Mouse (Mus musculus): ENCODE measurements around the gene 5730596B20Rik. TPM values are rescaled to one million over a fixed set of nuclear protein-coding genes. Genes with fewer than 3 reads are reported as not detected.

The 5730596B20Rik gene
- total RNA-seq, 2 experiments from 2014 or later, result not detected

DNA sequence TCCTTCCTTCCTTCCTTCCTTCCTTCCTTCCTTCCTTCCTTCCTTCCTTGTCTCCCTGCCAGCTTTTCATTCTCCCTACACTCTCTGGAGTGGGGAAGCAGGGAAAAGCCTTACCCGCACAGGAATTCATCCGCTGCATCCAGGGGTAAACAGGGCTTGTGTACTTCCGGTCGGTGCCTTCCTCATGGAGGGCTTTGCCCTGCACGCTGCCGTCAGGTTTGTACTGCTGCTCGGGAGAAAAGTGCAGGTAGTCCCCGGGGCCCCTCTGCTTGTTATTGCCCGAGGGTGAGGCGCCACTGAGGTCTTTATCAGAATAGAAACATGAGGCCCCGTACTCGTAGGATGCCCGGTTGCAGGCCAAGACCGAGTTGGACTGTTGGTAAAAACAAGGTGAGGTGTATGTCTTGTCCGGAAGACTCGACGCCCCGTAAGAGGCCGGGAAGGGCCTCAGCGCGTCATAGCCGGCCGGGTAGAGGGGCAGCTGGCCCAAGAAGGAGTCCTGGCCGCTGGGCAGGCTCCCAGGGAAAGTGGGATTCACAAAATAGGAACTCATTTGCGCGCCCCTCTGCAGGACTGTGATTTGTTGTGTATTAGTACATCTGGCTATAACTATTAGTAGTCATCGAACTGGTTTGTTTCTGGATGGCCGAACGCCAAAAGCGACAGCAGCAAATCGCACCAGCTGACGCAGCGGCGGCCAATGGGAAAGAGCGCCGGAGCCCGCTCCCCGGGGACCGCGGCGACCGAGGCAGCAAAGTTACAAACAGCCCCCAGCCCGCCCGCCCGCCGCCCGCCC, 31.0 kb downstream of the 5730596B20Rik start, which contains the start of gene Hoxa6:
TSS of gene Hoxa6 (minus strand) at position 651 of the 796 bp plus-strand sequence.
- ATAC-seq (replicated peaks; ENCODE audit: poor library complexity, severe bottlenecking), result no peak

DNA sequence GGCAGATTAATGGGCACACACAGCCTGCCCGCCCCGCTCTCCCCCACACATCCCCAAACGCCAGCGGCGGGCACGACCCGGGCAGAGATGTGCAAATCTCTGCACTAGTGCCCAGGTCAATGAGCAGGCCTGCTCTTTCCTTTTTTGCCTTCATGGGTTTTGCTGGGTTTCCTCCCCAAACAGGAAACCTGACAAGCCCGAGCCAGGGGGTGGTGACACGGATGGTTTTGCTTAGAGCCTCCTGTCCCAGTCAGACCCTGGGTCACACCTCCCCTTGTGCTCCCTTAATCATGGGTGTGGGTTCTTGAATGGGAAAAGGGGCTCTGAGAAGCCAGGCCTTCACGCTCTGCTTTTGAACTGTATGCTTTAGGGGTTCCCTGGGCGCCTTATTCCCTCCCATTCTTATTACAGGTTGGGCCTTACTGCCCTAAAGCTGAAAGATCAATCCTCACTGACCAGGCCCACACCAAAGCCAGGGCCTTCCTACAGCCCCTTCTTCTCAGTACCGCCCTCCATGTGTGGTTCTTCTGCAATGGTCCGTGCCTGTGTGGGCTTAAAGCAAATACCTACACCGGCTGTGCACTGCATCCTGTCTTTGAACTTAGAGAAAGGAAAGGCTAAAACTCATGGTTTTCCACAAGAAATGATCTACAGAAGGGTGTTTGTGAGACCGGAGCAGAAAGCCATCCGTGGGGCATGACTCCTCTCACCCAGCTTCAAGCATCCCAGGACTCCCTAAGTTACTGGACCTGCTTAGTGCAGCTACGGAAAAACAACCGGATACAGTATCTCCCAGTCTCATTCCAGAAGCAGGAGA, 31.8 kb downstream of the 5730596B20Rik start:
- ATAC-seq (replicated peaks; ENCODE audit: poor library complexity, severe bottlenecking), result no peak

DNA sequence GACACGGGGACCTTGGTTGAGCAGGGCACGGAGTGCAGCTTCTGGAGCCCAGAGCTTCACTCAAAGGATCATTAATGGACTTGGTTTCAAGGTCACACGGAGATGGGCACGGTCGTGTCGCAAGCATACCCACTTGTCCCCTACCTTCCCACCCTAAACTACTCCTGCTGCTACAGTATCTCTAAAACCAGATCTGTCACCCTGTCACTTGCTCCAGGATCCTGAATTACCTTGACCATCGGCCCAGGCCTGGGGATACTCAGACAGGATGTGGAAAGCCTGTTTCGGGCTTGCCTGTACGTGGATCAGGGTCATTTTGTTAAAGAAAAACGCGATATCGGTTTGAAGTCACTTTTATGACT, 32.4 kb downstream of the 5730596B20Rik start:
- ATAC-seq (replicated peaks; ENCODE audit: poor library complexity, severe bottlenecking), result no peak

DNA sequence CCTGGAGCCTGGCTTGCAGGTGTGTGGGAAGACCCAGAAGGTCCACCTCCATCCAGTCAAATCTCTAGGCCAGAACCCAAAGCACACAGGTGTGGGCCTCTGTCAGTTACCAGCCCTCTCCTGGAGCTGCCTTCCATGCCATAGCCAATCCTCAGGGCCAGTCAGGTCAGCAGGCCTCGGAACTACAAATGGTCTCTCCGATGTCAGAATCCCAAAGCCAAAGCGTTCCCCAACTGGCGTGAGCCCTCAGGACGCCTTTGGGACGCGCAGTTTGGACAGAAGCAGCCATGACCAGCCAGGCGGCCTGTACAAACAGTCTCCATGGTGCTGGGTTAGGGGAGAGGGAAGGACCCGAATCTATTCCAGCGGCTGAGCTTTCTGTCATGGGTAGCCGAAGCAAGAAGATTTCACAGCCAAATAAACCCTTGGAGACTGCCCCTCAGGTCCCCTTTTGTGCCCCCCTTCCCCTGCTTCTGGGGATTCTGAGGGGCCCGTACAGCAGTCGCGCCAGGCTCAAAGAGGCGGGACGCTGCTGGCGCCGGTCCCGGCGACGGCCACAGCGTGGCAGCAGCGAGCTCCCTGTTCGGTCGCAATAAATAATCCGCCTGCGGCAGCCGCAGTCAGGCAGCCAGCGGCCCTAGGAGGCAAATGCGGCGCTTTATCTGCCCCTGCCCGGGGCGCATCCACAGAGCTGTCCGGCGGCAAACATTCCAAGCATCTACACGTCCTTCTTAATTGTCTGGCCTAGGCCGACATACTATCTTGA, 34.1 kb downstream of the 5730596B20Rik start:
- peak; percentile 75 for ATAC-seq (replicated peaks; ENCODE audit: poor library complexity, severe bottlenecking)

DNA sequence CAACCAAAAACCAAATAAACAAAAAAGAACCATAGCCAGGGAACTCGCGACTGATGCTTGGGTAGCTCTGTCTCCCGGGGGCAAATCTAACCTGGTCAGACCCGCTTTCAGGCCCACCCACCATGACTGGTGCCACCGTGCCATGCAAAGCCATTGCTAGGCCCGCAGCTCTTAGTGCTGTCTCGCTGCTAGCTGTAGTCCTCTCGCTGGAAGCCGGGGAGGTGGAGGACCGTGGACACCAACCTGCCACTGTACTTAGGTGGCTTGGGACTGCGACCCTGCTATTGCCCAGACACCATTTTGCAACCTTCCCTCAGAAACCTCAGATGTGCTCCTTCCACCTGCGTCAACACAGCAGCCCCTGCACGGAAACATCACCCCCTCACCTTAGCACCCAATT, 34.7 kb downstream of the 5730596B20Rik start:
- ATAC-seq (replicated peaks; ENCODE audit: poor library complexity, severe bottlenecking), result no peak

DNA sequence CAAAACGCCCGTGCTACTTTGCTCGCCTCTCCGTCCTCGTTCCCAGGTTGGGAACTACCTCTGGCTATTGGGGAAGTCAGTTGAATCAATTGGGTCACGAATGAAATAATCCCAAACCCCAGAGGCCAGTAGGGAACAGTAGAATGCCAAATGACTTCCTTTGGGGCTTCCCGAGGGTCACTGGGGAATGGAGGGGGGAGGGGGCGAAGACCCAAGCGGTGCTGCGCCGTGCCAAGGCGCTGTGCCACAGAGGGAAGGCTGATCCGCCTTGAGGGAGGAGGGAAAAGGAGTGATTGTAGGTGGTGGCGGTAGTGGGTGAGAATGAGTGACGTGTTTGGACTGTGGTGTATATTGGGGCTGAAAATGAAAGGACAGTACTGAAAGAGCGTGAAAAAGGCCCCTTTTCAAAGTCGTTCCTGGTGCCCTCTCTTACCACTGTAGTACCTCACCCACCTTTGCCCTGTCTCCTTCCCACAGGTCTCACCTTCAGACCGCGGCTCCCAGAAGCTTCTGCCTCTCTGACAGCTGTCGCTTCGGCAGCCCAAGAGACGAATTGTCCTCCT, 35.3 kb downstream of the 5730596B20Rik start:
- 0 out of 2 replicates have a peak, but pooled peaks have one; percentile 15 for ATAC-seq (replicated peaks; ENCODE audit: poor library complexity, severe bottlenecking)

DNA sequence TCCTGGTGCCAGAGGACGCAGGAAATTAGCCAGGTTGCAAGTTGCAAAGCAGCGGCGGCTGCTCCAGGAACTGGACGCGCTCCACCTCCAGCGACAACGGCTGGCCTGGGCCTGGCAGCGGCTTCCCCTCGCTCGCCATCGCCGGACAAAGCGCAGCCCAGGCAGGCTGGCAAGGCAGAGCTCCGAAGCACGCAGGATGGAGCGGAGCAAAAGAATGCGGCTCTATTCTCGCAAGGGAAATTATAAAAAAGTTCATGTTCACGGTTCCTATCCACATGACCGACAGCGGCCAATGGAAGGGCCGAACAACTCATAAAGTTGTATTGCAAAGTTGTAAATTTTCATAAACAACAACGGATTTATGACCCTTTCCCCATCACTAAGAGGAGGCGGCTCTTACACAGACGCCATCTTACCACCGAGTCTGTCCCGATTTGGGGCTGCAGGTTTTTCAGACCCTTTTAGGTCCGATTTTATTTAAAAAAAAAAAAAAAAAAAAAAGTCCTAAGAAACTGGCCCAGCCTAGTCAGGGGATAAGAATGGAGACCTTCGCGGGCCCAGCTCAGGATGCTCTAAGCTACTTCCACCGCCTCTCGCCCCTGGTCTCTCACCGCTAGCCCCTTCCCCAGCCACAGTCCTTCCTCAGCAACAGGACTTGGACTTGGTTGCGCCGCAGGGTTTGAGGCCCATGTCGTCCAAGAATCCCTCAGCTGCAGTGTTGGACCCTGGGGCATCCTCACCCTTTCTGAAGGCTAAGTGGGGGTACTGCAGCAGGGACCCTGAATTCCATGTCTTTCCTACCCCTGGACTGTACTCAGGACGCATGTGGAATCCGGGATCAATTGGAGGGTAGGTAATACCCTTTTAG, 36.1 kb downstream of the 5730596B20Rik start, which contains the start of the genes Hoxa3 and Gm28308:
TSS of gene Hoxa3 (minus strand) at position 218 of the 868 bp plus-strand sequence.
TSS of gene Gm28308 (minus strand) at position 221 of the 868 bp plus-strand sequence.
- peak; percentile 8; the same call in 1 of the 2 replicates for ATAC-seq (replicated peaks; ENCODE audit: poor library complexity, severe bottlenecking)

DNA sequence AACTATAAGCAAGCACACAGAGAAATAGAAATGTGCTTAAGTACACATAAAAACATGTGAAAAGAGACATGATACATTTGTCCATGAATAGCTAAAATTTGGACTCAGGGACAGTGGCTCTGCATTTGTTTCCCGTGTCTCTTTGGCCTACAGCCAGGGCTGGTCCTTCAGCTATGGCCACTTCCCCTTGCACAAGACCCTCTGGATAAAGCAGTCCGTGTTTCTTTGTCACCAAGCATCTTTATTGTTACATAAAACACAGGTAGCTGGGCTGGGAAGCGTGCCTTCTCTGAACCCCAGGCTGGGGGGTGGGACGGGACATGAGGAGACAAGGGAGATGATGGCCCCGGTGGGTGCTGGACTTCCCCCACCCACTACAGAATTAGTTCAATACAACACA, 37.0 kb downstream of the 5730596B20Rik start:
- ATAC-seq (replicated peaks; ENCODE audit: poor library complexity, severe bottlenecking), result no peak

DNA sequence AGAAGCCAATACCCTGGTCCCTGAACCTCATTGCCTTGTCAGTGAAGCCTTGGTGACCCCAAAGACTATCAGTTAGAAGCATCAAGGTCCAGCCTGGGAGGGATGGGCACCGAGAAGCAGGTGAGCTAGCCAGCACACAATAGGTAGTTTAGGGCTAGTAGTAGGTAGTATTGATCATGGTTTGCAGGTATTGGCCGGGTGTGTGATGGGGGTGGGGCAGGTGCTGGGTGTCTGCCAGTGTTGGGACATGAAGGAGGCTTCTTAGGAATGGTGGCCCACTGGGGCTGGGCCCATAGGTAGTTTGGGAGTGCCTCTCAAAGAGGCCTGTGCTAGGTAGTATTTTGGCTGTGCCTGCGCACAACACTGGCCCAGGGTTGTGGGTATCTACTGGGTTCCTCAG, 37.8 kb downstream of the 5730596B20Rik start:
- ATAC-seq (replicated peaks; ENCODE audit: poor library complexity, severe bottlenecking), result no peak

DNA sequence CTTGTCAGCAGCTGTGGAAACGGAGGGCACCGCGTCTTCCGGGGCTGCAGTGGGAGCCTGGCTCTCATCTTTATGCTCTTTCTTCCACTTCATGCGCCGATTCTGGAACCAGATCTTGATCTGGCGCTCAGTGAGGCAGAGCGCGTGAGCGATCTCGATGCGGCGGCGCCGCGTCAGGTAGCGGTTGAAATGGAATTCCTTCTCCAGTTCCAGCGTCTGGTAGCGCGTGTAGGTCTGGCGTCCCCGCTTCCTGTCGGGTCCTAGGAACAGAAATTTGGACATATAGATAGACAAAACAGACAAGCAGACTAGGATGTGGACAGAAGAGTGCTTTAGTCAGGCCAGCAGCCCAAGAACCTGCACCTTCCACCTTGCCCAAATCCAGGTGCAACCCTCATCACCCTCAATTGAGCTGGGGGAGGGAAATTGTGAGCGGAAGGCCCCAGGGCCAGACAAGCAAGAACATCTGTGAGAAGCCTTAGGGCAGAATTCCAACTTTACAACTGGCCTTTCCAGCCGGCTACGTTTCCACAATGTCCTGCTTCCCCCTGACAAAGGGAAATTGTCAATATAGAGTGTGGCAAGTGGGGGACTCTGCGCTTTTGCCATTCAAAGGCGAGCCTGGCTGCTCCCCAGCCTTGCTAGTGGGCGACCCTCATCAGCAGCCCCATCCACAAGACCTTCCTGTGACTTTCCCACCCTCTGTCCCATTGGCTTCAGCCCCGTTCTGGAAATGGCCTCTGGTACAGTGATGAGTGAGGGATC, 38.7 kb downstream of the 5730596B20Rik start:
- no peak for ATAC-seq (replicated peaks; ENCODE audit: poor library complexity, severe bottlenecking)

DNA sequence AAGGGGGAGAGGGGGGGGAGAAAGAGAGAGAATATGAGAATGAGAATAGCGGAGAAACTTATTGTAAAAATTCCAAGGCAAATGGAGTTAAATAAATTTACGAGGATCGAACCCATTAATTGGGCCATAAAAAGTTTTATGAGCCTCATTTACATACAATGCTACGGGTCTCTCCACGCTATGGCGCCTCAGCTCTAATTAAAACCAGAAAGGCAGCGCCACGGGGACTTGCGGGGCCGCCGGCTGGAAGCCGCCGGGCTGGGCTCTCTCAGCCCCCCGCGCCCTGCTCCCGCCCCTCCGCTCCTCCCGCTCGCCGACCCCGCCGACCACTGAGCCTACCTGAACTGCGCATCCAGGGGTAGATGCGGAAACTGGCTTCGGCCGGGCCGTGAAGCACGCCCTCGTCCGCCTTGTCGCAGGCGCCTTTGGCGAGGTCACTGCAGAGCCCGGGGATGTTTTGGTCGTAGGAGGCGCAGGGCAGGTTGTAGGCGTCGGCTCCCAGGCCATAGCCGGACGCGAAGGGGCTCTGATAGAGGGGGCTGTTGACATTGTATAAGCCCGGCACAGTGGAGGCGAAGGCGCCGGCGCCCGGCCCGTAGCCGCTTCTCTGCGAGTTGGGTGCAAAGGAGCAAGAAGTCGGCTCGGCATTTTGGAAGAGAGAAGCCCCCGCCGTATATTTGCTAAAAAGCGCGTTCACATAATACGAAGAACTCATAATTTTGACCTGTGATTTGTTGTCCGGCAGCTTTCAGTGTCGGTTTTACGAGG, 39.6 kb downstream of the 5730596B20Rik start:
- ATAC-seq (replicated peaks; ENCODE audit: poor library complexity, severe bottlenecking), result no peak

DNA sequence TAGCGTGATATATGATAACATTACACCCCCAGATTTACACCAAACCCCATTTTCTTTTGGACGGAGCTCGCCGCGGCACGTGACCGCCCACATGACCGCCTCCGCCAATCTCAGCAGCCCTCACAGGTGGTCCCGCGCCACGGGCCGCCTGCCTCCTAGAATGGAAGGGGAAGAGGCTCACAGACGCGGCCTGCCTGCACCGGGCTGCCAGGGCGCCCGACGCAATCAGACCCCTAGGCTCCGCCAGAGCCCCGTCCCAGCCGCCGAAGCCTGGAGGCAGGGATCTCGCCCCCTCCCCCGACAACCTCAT, 40.1 kb downstream of the 5730596B20Rik start:
- peak; percentile 59 for ATAC-seq (replicated peaks; ENCODE audit: poor library complexity, severe bottlenecking)

DNA sequence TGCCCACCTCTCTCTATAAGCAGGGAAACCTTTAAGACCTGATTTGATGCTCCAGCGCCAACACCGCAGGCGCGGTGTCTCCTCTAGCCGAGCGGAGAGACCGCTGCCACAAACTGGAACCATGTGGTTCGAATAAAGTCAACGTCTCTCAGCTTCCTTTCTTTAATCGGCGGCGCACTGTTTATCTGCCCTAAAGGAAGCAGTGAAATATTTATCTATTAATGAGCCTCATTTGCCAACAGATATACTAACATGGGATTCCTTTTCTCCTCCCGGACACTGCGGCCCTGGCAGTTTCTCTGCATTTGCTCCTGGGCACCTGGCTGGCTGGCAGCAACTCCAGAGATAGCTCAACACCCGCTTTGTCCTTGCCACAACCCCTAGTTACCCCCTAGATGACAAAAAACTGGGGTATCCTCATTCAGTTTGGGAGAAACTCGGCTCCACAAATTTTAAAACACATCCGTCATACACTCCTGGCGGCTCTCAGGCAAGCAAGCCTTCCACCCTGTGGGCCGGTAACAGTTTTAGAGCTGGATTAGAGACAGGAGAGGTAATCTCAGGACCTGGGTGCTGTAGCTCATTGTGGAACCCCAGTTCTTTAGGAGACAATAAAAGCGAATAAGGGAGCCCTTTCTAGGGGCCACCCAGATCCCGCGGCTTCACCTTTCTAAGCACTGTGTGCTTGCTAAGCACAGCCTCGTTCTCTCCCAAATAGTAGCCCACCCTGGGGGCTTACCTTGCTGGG, 40.8 kb downstream of the 5730596B20Rik start:
- ATAC-seq (replicated peaks; ENCODE audit: poor library complexity, severe bottlenecking), result no peak

DNA sequence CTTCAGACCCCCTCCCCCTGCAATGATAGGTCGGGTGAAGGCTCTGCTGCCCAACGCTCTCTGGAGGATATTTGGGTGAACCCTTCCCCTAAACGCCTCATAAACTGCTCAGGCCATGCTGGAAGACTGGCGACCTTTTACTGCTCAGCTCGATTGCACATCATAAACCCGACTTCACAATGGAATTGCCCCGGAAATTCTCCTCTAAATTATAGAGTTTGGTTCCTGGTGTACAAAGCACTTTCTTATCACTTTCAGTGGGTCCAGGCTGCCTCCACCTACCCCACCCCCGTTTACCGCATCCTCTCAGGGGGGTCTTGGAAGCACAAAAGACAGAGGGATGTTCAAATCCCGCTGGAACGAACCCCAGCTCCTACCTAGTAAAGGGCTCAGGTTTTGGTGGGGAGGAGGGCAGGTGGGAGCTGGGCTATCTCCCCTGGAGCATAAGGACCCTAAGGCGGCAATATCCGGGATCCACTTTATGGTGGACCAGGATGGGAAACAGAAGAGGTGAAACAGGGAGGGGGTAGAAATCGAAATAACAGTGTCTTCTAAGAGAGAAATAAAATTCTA, 41.4 kb downstream of the 5730596B20Rik start:
- ATAC-seq (replicated peaks; ENCODE audit: poor library complexity, severe bottlenecking), result no peak

DNA sequence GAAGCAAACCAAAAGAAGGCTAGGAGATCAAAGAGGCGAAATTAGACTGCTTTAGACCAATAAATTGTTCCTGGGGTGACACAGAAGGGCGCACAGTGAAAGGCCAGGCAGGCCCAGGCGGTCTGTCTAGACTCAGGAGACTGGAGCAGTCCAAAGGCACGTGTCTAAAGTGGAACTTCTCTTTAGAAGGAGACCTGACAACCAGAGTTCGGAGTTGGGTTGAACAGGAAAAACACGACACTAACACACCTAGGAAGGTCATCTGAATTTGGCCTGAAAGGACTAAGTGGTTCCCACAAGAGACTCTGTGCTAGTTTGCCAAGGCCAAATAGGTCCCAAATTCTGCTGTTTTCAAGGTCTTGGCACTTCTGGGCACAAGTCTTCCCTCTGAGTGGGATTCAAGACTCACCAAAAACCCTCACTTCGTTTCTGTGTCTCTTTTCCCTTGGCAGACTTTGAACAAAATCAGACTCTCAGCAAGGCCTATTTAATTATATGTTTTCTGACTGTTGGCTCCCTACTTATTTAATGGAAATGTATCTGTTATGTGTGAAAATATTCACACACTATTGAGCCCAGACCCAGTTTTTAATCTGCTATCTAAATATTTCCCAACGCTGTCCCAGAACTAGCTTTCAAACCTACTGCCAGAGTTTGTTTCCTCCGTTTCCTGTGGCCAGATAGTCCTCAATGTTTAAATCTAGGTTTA, 42.1 kb downstream of the 5730596B20Rik start:
- no peak for ATAC-seq (replicated peaks; ENCODE audit: poor library complexity, severe bottlenecking)
